Mouse (Mus musculus) forebrain, embryonic 10.5 days (tissue): ENCODE measurements around the gene Hpse2. TPM values are rescaled to one million over a fixed set of nuclear protein-coding genes. Genes with fewer than 3 reads are reported as not detected.
A peak's percentile ranks its signal among the peaks of the same experiment; 100 is the strongest.

Source experiments
- DNase-seq: peaks from one replicate; pipeline ENCODE4 v3.0.0-alpha.2; 2017; ENCODE audit warnings: low spot score; ENCODE audit errors: extremely low spot score
- H3K27ac ChIP-seq: fragments of 300-500 bp; sonication (generic); 2 replicates; pipeline ENCODE4 v1.5.1; 2016; ENCODE audit warnings: mild to moderate bottlenecking
- H3K27me3 ChIP-seq: fragments of 300-500 bp; sonication (generic); 2 replicates; pipeline ENCODE4 v1.6.1; 2016; ENCODE audit warnings: mild to moderate bottlenecking; ENCODE audit not compliant: poor library complexity, severe bottlenecking
- H3K36me3 ChIP-seq: fragments of 300-500 bp; sonication (generic); replicated peaks from 2 replicates; pipeline ENCODE4 v1.6.1; 2016; ENCODE audit warnings: mild to moderate bottlenecking, moderate library complexity
- H3K4me1 ChIP-seq: fragments of 300-500 bp; sonication (generic); 2 replicates; pipeline ENCODE4 v1.6.1; 2016
- H3K4me3 ChIP-seq: fragments of 300-500 bp; sonication (generic); 2 replicates; pipeline ENCODE4 v1.5.1; 2016; ENCODE audit warnings: mild to moderate bottlenecking, moderate library complexity
- H3K9me3 ChIP-seq: fragments of 300-500 bp; sonication (generic); 2 replicates; pipeline ENCODE4 v1.6.1; 2016; ENCODE audit warnings: mild to moderate bottlenecking, moderate library complexity
- WGBS: fragments of 180-500 bp; shearing (Covaris S2); methylation state at CpG from one replicate; pipeline ENCODE4 v1.1.7; 2016; 5-methylcytosine and 5-hydroxymethylcytosine counted together
- polyA plus RNA-seq: library from polyadenylated mRNA; unstranded; fragments of >200 nt; fragmentation: Nextera tagmentation; extraction: Ambion mirVana; gene quantifications from 2 replicates; pipeline ENCODE4 v1.2.1, GENCODE M21; 2016

Gene Hpse2
- polyA plus RNA-seq, 1 experiment from 2014 or later = 2.6 TPM

GRCm38 (mm10) chr19:42770141-42770872 is 617.8 kb downstream of the Hpse2 start:
- Histone ChIP-seq H3K9me3 (no peaks in the 10 kb centered on the region), H3K27ac (no peak overlapping the region), H3K27me3 (no peaks in the 10 kb centered on the region), H3K4me3 (no peak overlapping the region), H3K4me1 (peaks cover 12% of the 10 kb centered on the region), H3K36me3 (peaks cover 42% of the 10 kb centered on the region)
- WGBS = 89% methylated on average over 23 of the region's 23 CpGs
- no peak for DNase-seq

- H3K4me1 ChIP-seq = peaks cover 14% of the 10 kb centered on the region
- H3K4me3 ChIP-seq = no peak overlapping the region
- no peaks in the 10 kb centered on the region for H3K9me3 ChIP-seq
- H3K27ac ChIP-seq = no peak overlapping the region
- H3K27me3 ChIP-seq = no peaks in the 10 kb centered on the region
- 88% methylated on average over 10 of the region's 10 CpGs for WGBS
- peaks cover 42% of the 10 kb centered on the region for H3K36me3 ChIP-seq
- DNase-seq = no peak
Observed at GRCm38 (mm10) chr19:42769648-42770047, 618.5 kb downstream of the Hpse2 start.

- Histone ChIP-seq H3K9me3 (no peaks in the 10 kb centered on the region), H3K27me3 (no peaks in the 10 kb centered on the region), H3K36me3 (peaks cover 42% of the 10 kb centered on the region), H3K27ac (0 out of 2 replicates have a peak overlapping the region, but pooled peaks have one; percentile 12), H3K4me3 (no peak overlapping the region), H3K4me1 (peaks cover 26% of the 10 kb centered on the region)
- WGBS = 81% methylated on average over 8 of the region's 8 CpGs
- no peak for DNase-seq
Observed at GRCm38 (mm10) chr19:42767361-42767760, 620.8 kb downstream of the Hpse2 start.

GRCm38 (mm10) chr19:42764398-42764797 is 623.8 kb downstream of the Hpse2 start:
- H3K9me3 ChIP-seq = no peaks in the 10 kb centered on the region
- peaks cover 30% of the 10 kb centered on the region for H3K36me3 ChIP-seq
- DNase-seq = no peak
- H3K4me1 ChIP-seq = peaks cover 30% of the 10 kb centered on the region
- no peak overlapping the region for H3K4me3 ChIP-seq
- 78% methylated on average over 10 of the region's 10 CpGs for WGBS
- no peaks in the 10 kb centered on the region for H3K27me3 ChIP-seq
- H3K27ac ChIP-seq = no peak overlapping the region

GRCm38 (mm10) chr19:42756671-42757070 is 631.5 kb downstream of the Hpse2 start:
- DNase-seq = no peak
- H3K9me3 ChIP-seq = no peaks in the 10 kb centered on the region
- peaks cover 4% of the 10 kb centered on the region; the same call in 1 of the 2 replicates for H3K36me3 ChIP-seq
- WGBS = 85% methylated on average over 6 of the region's 6 CpGs
- no peak overlapping the region for H3K4me3 ChIP-seq
- H3K4me1 ChIP-seq = peaks cover 53% of the 10 kb centered on the region
- H3K27me3 ChIP-seq = peaks cover 6% of the 10 kb centered on the region
- H3K27ac ChIP-seq = no peak overlapping the region

- Histone ChIP-seq H3K27me3 (peaks cover 10% of the 10 kb centered on the region), H3K4me3 (no peak overlapping the region), H3K27ac (0 out of 2 replicates have a peak overlapping the region, but pooled peaks have one; percentile 51), H3K9me3 (no peaks in the 10 kb centered on the region), H3K36me3 (peaks cover under 1% of the 10 kb centered on the region; the same call in 1 of the 2 replicates), H3K4me1 (peaks cover 67% of the 10 kb centered on the region)
- 84% methylated on average over 15 of the region's 15 CpGs for WGBS
- DNase-seq = no peak
Observed at GRCm38 (mm10) chr19:42755148-42755870, 632.8 kb downstream of the Hpse2 start.

GRCm38 (mm10) chr19:42753141-42753917 is 634.8 kb downstream of the Hpse2 start:
- H3K4me3 ChIP-seq = peak overlapping the region; percentile 45

GRCm38 (mm10) chr19:42752363-42752931 is 635.7 kb downstream of the Hpse2 start, which contains the start of gene Pyroxd2:
Gene Pyroxd2 (minus strand): TSS chr19:42752775.
- H3K27me3 ChIP-seq = peaks cover 10% of the 10 kb centered on the region
- peaks cover 69% of the 10 kb centered on the region for H3K4me1 ChIP-seq
- WGBS = 5% methylated on average over 22 of the region's 22 CpGs
- peak within 1 kb of the TSS; percentile 83 for H3K27ac ChIP-seq
- H3K9me3 ChIP-seq = no peaks in the 10 kb centered on the region
- DNase-seq = peak; percentile 75
- H3K36me3 ChIP-seq = no peaks in the 10 kb centered on the region
- H3K4me3 ChIP-seq = peak within 1 kb of the TSS; percentile 45

More at GRCm38 (mm10) chr19:42753141-42753917, 634.8 kb downstream of the Hpse2 start:
- Histone ChIP-seq H3K27ac (peak overlapping the region; percentile 83), H3K4me1 (peaks cover 72% of the 10 kb centered on the region), H3K36me3 (no peaks in the 10 kb centered on the region), H3K9me3 (no peaks in the 10 kb centered on the region), H3K27me3 (peaks cover 10% of the 10 kb centered on the region)
- DNase-seq = no peak
- WGBS = 48% methylated on average over 11 of the region's 11 CpGs

GRCm38 (mm10) chr19:42750196-42750595 is 638.0 kb downstream of the Hpse2 start:
- Histone ChIP-seq H3K27ac (no peak overlapping the region), H3K27me3 (peaks cover 10% of the 10 kb centered on the region), H3K4me3 (no peak overlapping the region), H3K9me3 (no peaks in the 10 kb centered on the region), H3K36me3 (no peaks in the 10 kb centered on the region), H3K4me1 (peaks cover 56% of the 10 kb centered on the region)
- no peak for DNase-seq
- 87% methylated on average over 11 of the region's 11 CpGs for WGBS

- no peak for DNase-seq
- Histone ChIP-seq H3K4me3 (no peak overlapping the region), H3K9me3 (no peaks in the 10 kb centered on the region), H3K36me3 (no peaks in the 10 kb centered on the region), H3K27ac (no peak overlapping the region), H3K4me1 (peaks cover 42% of the 10 kb centered on the region), H3K27me3 (peaks cover 4% of the 10 kb centered on the region)
- 93% methylated on average over 8 of the region's 8 CpGs for WGBS
Observed at GRCm38 (mm10) chr19:42746702-42747101, 641.5 kb downstream of the Hpse2 start.

GRCm38 (mm10) chr19:42745869-42746224 is 642.3 kb downstream of the Hpse2 start:
- no peak overlapping the region for H3K27ac ChIP-seq
- no peaks in the 10 kb centered on the region for H3K27me3 ChIP-seq
- H3K4me1 ChIP-seq = peaks cover 33% of the 10 kb centered on the region
- H3K4me3 ChIP-seq = no peak overlapping the region
- no peaks in the 10 kb centered on the region for H3K9me3 ChIP-seq
- no peaks in the 10 kb centered on the region for H3K36me3 ChIP-seq
- DNase-seq = no peak
- WGBS = 84% methylated on average over 4 of the region's 4 CpGs

- WGBS = 79% methylated on average over 9 of the region's 9 CpGs
- Histone ChIP-seq H3K27ac (no peak overlapping the region), H3K9me3 (no peaks in the 10 kb centered on the region), H3K4me3 (no peak overlapping the region), H3K4me1 (peaks cover 28% of the 10 kb centered on the region), H3K27me3 (no peaks in the 10 kb centered on the region), H3K36me3 (no peaks in the 10 kb centered on the region)
- DNase-seq = no peak
Observed at GRCm38 (mm10) chr19:42745084-42745868, 642.9 kb downstream of the Hpse2 start.
